Mouse (Mus musculus): ENCODE measurements around the gene Tlcd1. TPM values are rescaled to one million over a fixed set of nuclear protein-coding genes. Genes with fewer than 3 reads are reported as not detected.

Gene Tlcd1
- total and polyA plus RNA-seq, 3 experiments: 23.3 to 28.3 TPM; not detected in 1

DNA sequence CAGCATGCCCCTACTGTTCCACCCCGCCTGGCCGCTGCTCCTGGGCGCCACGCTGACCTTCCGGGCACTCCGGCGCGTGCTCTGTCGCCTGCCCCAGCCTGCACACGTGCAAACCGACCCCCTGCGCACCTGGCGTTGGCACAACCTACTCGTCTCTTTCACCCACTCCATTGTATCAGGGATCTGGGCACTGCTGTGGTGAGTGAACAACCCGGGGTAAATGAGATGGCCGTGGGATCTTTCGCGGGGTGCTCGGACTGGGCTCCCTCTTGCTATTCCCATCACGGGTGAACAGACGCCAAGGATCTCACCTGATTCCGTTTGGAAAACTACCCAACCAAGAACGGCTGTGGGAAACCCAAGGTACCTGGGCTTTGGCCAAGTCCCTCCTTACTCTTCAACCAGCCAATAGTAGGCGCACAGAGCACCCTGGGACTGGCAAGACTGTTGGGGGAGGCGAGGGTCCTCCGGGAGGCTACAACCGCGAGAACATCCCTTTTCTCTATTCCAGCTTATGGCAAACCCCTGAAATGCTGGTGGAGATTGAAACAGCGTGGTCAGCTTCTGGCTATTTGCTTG is 2.4 kb downstream of the Tlcd1 start (continued):
- TF ChIP-seq ZC3H11A (IDR thresholded peaks at IDR 0.05; ENCODE audit: low read depth, low read length) (no peak), CTCF (IDR thresholded peaks at IDR 0.05 in 2 of 3, conservative IDR thresholded peaks at IDR 0.05 in 1 of 3; ENCODE audit: control insufficient read depth in 1 of 3, insufficient read depth in 1 of 3, low read depth in 2 of 3, low read length in 3 of 3, poor library complexity in 1 of 3, severe bottlenecking in 1 of 3) (no peak), POLR2A (IDR thresholded peaks at IDR 0.05; ENCODE audit: control insufficient read depth in 1 of 2, insufficient read depth in 1 of 2, low read depth in 1 of 2, low read length in 2 of 2, poor library complexity in 1 of 2) (peak; percentile 34 to 53; a peak in 2 of 4 replicates)

DNA sequence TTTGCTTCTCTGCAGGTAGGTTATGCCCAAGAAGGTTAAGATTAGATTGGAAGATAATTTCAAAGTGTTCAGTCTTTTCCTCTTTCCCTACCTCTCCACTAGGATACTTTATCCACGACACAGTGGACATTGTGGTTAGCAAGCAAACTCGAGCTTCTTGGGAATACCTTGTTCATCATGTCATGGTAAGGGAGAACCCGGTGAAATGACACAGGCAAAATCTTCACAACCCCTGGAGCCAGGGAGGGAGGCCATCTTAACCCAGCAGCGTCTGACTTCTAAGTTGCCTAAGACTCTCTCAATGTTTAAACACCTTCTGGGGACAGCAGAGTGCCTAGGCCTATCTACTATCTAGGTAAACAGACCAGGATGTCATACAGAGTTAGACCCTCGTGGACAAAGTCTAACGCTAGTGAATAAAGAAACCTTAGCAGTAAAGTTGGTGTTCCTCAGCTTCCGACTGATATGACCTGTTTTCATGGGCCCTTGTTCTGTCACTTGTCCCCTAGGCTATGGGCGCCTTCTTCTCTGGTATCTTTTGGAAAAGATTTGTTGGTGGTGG is 3.0 kb downstream of the Tlcd1 start:
- peak overlapping the region; percentile 43 to 81 for H3K4me3 ChIP-seq (ENCODE audit: control insufficient read depth in 1 of 2, insufficient read depth in 1 of 2, low read depth in 2 of 2, low read length in 2 of 2)
- H3K4me1 ChIP-seq (ENCODE audit: control insufficient read depth in 1 of 2, insufficient read depth in 2 of 2, low read length in 2 of 2): peaks cover 4 to 19% of the 10 kb centered on the region in 2 experiments; a peak in 3 of 4 replicates
- peak overlapping the region; percentile 96 for H3K27ac ChIP-seq (ENCODE audit: control insufficient read depth, low read depth, low read length)
- peaks cover 32% of the 10 kb centered on the region for H3K79me2 ChIP-seq (ENCODE audit: control insufficient read depth, insufficient read depth, low read length, poor library complexity)
- peak; percentile 82 for DNase-seq (ENCODE audit: low read depth, low spot score)
- TF ChIP-seq ZNF384 (IDR thresholded peaks at IDR 0.05; ENCODE audit: low read depth, low read length) (no peak), POLR2AphosphoS2 (IDR thresholded peaks at IDR 0.05; ENCODE audit: low read length) (peak; percentile 71), USF1 (IDR thresholded peaks at IDR 0.05; ENCODE audit: low read depth, low read length) (no peak), SMC3 (IDR thresholded peaks at IDR 0.05; ENCODE audit: low read depth, low read length) (peak; percentile 35), MAZ (IDR thresholded peaks at IDR 0.05; ENCODE audit: low read depth, low read length) (no peak), MEF2A (IDR thresholded peaks at IDR 0.05; ENCODE audit: extremely low read depth, insufficient replicate concordance, low read depth, low read length, poor library complexity, severe bottlenecking) (no peak), ZMIZ1 (IDR thresholded peaks at IDR 0.05; ENCODE audit: low read depth, low read length) (peak; percentile 69), POLR2A (IDR thresholded peaks at IDR 0.05; ENCODE audit: control insufficient read depth in 1 of 2, insufficient read depth in 1 of 2, low read depth in 1 of 2, low read length in 2 of 2, poor library complexity in 1 of 2) (peak in 1 of 2 experiments; percentile 51; a peak in 1 of 4 replicates), POLR2AphosphoS5 (IDR thresholded peaks at IDR 0.05; ENCODE audit: borderline replicate concordance, low read depth, low read length) (peak; percentile 27; the same call in 1 of the 2 replicates), JUND (IDR thresholded peaks at IDR 0.05; ENCODE audit: low read depth, low read length) (no peak), RCOR1 (IDR thresholded peaks at IDR 0.05; ENCODE audit: low read depth, low read length) (0 out of 2 replicates have a peak, but pooled peaks have one; percentile 49), MXI1 (IDR thresholded peaks at IDR 0.05; ENCODE audit: low read depth, low read length) (peak; percentile 8; the same call in 1 of the 2 replicates), SIN3A (IDR thresholded peaks at IDR 0.05; ENCODE audit: low read length) (no peak; the same call in 1 of the 2 replicates), BHLHE40 (IDR thresholded peaks at IDR 0.05; ENCODE audit: borderline replicate concordance, low read depth, low read length) (no peak), GATA1 (IDR thresholded peaks at IDR 0.05; ENCODE audit: low read depth, low read length) (peak; percentile 65; the same call in 1 of the 2 replicates), TAL1 (IDR thresholded peaks at IDR 0.05; ENCODE audit: low read length) (peak; percentile 11; the same call in 1 of the 2 replicates), E2F4 (IDR thresholded peaks at IDR 0.05; ENCODE audit: borderline replicate concordance, low read depth, low read length) (no peak)
- H3K27me3 ChIP-seq (ENCODE audit: control insufficient read depth in 1 of 2, insufficient read depth in 2 of 2, low read length in 2 of 2): no peaks in the 10 kb centered on the region
- no peaks in the 10 kb centered on the region for H3K9me3 ChIP-seq (replicated peaks; ENCODE audit: insufficient read depth, low read length)
- H3K36me3 ChIP-seq (ENCODE audit: control insufficient read depth in 1 of 2, insufficient read depth in 2 of 2, low read length in 2 of 2): peaks cover 12 to 34% of the 10 kb centered on the region in 2 experiments
- peak overlapping the region; percentile 89 for H3K9ac ChIP-seq (ENCODE audit: control insufficient read depth, low read depth, low read length, poor library complexity, severe bottlenecking)

Data from MEL (cell line).